10 mouse cellular contexts compared by ENCODE assay signal in the genomic region with DNA sequence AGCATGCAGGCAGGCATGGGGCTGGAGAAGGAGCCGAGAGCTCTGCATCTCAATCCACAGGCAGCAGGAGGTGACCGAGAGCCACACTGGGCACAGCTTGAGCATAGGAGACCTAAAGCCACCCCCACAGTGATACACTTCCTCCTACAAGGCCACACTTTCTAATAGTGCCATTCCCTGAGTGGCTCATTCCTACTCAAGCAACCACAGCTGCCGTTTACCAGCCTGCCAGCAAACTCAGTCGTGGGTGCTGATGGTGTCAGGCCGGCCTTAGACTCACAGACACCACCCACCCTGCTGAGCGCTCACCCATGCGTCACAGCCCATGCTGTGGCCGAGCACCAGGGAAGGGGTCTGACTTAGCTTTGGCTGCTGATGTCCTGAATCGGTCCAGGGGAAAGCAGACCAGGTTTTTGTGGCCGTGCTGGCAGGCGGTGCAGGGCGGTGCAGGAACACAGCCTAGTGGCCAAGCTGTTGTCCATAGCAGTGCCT. TPM values are rescaled to one million over a fixed set of nuclear protein-coding genes. Genes with fewer than 3 reads are reported as not detected.
A peak's percentile ranks its signal among the peaks of the same experiment; 100 is the strongest.
DNase-seq lines count a peak whose midpoint lies in the region; ATAC-seq lines count a peak whose summit lies in the region.
"Had no signal": no experiment of that assay in that cellular context is flagged by ENCODE, and none has a peak within 500 bp of the region (broad histone marks: within the 10 kb centered on the region; RNA-seq: fewer than 3 reads in every experiment).

No protein-coding gene starts in this region.

- peak; percentile 34 for DNase-seq in adrenal gland, postnatal 10 days
- DNase-seq in adrenal gland, postnatal 4 days (ENCODE audit: low spot score in 2 of 2) = no peak
- DNase-seq in layer of hippocampus, adult 9-11 months = peak; percentile 61
- no peak for DNase-seq in layer of hippocampus, postnatal 14 days (ENCODE audit: low spot score in 2 of 2)
- DNase-seq in cerebellum, adult 11-12 months = peak; percentile 76
- peak; percentile 41 to 82 for DNase-seq in left cerebral cortex, postnatal 25 days (ENCODE audit: low spot score in 2 of 2)
- no peak for DNase-seq in MN1 (ENCODE audit: low spot score)
- DNase-seq: heart, postnatal 14 days had no signal

- ATAC-seq in megakaryocyte, adult 5-6 weeks (ENCODE audit: poor library complexity, severe bottlenecking) = no peak

- intact Hi-C loops in left cerebral cortex, postnatal 25 days (cut with DNase I) = no loop called here

RNA-seq across cellular contexts. Expression of a gene that starts 8.1 kb away (rescaled TPM):
- total RNA-seq in adrenal gland, postnatal 10 days (2021) = 10 to 100 TPM; 77.2 to 91.4 TPM
- 10 to 100 TPM; 92.8 to 96.8 TPM for total RNA-seq in adrenal gland, postnatal 4 days (2021)
- 10 to 100 TPM; 88.8 to 93.0 TPM for total RNA-seq in layer of hippocampus, postnatal 14 days (2021)
- 100 to 1,000 TPM; 107 to 109 TPM for total RNA-seq in left cerebral cortex, postnatal 25 days (2021)
- total RNA-seq in megakaryocyte, adult 5-6 weeks (2015) = 17.6 and 21.3 TPM in 2 replicates
- 18.0 and 20.4 TPM in 2 replicates for total RNA-seq in megakaryocyte, adult 5-6 weeks (2017)

RNA-seq across cellular contexts. Expression of a gene that starts 10.9 kb away (rescaled TPM):
- total RNA-seq in adrenal gland, postnatal 10 days (2021) = not detected
- not detected for total RNA-seq in adrenal gland, postnatal 4 days (2021)
- total RNA-seq in layer of hippocampus, postnatal 14 days (2021) = not detected
- total RNA-seq in left cerebral cortex, postnatal 25 days (2021) = not detected
- total RNA-seq in megakaryocyte, adult 5-6 weeks (2015) = not detected in 2 replicates
- not detected in 2 replicates for total RNA-seq in megakaryocyte, adult 5-6 weeks (2017)
- total RNA-seq: heart, postnatal 14 days; layer of hippocampus, postnatal 25 days had no signal

RNA-seq across cellular contexts. Expression of a gene that starts 11.8 kb away (rescaled TPM):
- total RNA-seq in adrenal gland, postnatal 10 days (2021) = under 1 TPM in 1 of 2 experiments, not detected in 1; 0.48 TPM
- not detected for total RNA-seq in adrenal gland, postnatal 4 days (2021)
- total RNA-seq in layer of hippocampus, postnatal 14 days (2021) = not detected
- total RNA-seq in left cerebral cortex, postnatal 25 days (2021) = not detected
- not detected in 2 replicates for total RNA-seq in megakaryocyte, adult 5-6 weeks (2015)
- not detected in 2 replicates for total RNA-seq in megakaryocyte, adult 5-6 weeks (2017)
- total RNA-seq: heart, postnatal 14 days; layer of hippocampus, postnatal 25 days had no signal

RNA-seq across cellular contexts. Expression of a gene that starts 18.0 kb away (rescaled TPM):
- under 1 TPM; 0.30 to 0.91 TPM for total RNA-seq in adrenal gland, postnatal 10 days (2021)
- 1 to 10 TPM in 1 of 2 experiments, under 1 TPM in 1; 0.62 to 1.4 TPM for total RNA-seq in adrenal gland, postnatal 4 days (2021)
- under 1 TPM; 0.67 to 0.74 TPM for total RNA-seq in layer of hippocampus, postnatal 14 days (2021)
- total RNA-seq in left cerebral cortex, postnatal 25 days (2021) = under 1 TPM; 0.69 to 0.94 TPM
- total RNA-seq in megakaryocyte, adult 5-6 weeks (2015) = 6.1 and 8.2 TPM in 2 replicates
- 1.4 and 1.8 TPM in 2 replicates for total RNA-seq in megakaryocyte, adult 5-6 weeks (2017)

RNA-seq across cellular contexts. Expression of a gene that starts 19.3 kb away (rescaled TPM):
- 1 to 10 TPM; 1.1 to 2.2 TPM for total RNA-seq in adrenal gland, postnatal 10 days (2021)
- total RNA-seq in adrenal gland, postnatal 4 days (2021) = 1 to 10 TPM; 2.0 to 2.4 TPM
- 1 to 10 TPM; 1.2 to 2.6 TPM for total RNA-seq in layer of hippocampus, postnatal 14 days (2021)
- total RNA-seq in left cerebral cortex, postnatal 25 days (2021) = 1 to 10 TPM in 1 of 2 experiments, under 1 TPM in 1; 0.69 to 1.9 TPM
- not detected in 2 replicates for total RNA-seq in megakaryocyte, adult 5-6 weeks (2015)
- total RNA-seq in megakaryocyte, adult 5-6 weeks (2017) = not detected in 2 replicates

Comparison
In these comparisons a context has a peak if more than half of its experiments do, and no peak if none do; other contexts are left out.
1. DNase-seq: peak in adrenal gland, postnatal 10 days (single experiment), layer of hippocampus, adult 9-11 months (single experiment), cerebellum, adult 11-12 months (single experiment) and left cerebral cortex, postnatal 25 days (2 of 2); none in adrenal gland, postnatal 4 days (0 of 2), layer of hippocampus, postnatal 14 days (0 of 2) and MN1 (single experiment).